Mouse (Mus musculus) CH12.LX (cell line): ENCODE results near the gene Pou2f3. TPM values are rescaled to one million over a fixed set of nuclear protein-coding genes. Genes with fewer than 3 reads are reported as not detected.

Experiments used
- DNase-seq: peaks from one replicate; pipeline ENCODE4 v3.0.0-alpha.2; 2013; ENCODE audit errors: extremely low read depth
- H3K27ac ChIP-seq: 2 replicates; pipeline ENCODE4 v1.5.1; 2012; ENCODE audit warnings: low read depth, mild to moderate bottlenecking, control low read depth, moderate library complexity; ENCODE audit not compliant: insufficient read depth
- H3K27me3 ChIP-seq: replicated peaks from 2 replicates; pipeline ENCODE3; 2012; ENCODE audit warnings: inconsistent platforms
- H3K36me3 ChIP-seq, 2 experiments: replicated peaks in 1 of 2; 2 replicates each; pipeline versions ENCODE3 to v1.6.1; 2012; ENCODE audit warnings: inconsistent platforms in 1 of 2, low read length in 1 of 2, mild to moderate bottlenecking in 1 of 2, mixed read lengths in 1 of 2, moderate library complexity in 1 of 2; ENCODE audit not compliant: control insufficient read depth in 1 of 2, insufficient read depth in 1 of 2
- H3K4me1 ChIP-seq, 2 experiments: 2 replicates each; pipeline ENCODE4 v1.6.1; 2012; ENCODE audit warnings: inconsistent platforms in 1 of 2, moderate library complexity in 1 of 2; ENCODE audit not compliant: insufficient read depth in 2 of 2, control insufficient read depth in 1 of 2
- H3K4me2 ChIP-seq: 2 replicates; pipeline ENCODE4 v1.6.1; 2012; ENCODE audit warnings: low read depth, mild to moderate bottlenecking, control low read depth; ENCODE audit not compliant: poor library complexity, insufficient read depth, severe bottlenecking
- H3K4me3 ChIP-seq, 3 experiments: fragments of 150-350 bp in 1 of 3; sonication (generic) in 1 of 3; replicated peaks in 1 of 3; 2 replicates each; pipeline versions ENCODE3 to v1.5.1; 2011 to 2012; ENCODE audit warnings: low read depth in 2 of 3, low read length in 2 of 3, mild to moderate bottlenecking in 2 of 3, moderate library complexity in 2 of 3, control low read depth in 1 of 3, improper control_type of control experiment in 1 of 3, inconsistent platforms in 1 of 3, mixed read lengths in 1 of 3; ENCODE audit not compliant: poor library complexity in 1 of 3
- H3K79me2 ChIP-seq: replicated peaks from 2 replicates; pipeline ENCODE4 v1.6.1; 2012; ENCODE audit warnings: mild to moderate bottlenecking, moderate library complexity; ENCODE audit not compliant: control insufficient read depth, poor library complexity, insufficient read depth, severe bottlenecking; ENCODE audit errors: extremely low read depth
- H3K9ac ChIP-seq: 2 replicates; pipeline ENCODE4 v1.6.1; 2012; ENCODE audit warnings: low read depth, mild to moderate bottlenecking, control low read depth, moderate library complexity; ENCODE audit not compliant: insufficient read depth
- H3K9me3 ChIP-seq: replicated peaks from 2 replicates; pipeline ENCODE3; 2012; ENCODE audit warnings: low read length, inconsistent platforms, mixed read lengths
- BHLHE40 ChIP-seq: IDR thresholded peaks from 2 replicates; pipeline ENCODE4 v1.6.1; 2011; ENCODE audit warnings: mild to moderate bottlenecking, low read depth, low read length, improper control_type of control experiment
- CHD1 ChIP-seq: IDR thresholded peaks from 2 replicates; pipeline ENCODE4 v1.6.1; 2012; ENCODE audit warnings: low read depth, low read length, improper control_type of control experiment, inconsistent platforms
- CTCF ChIP-seq, 2 experiments: IDR thresholded peaks in 1 of 2; conservative IDR thresholded peaks in 1 of 2; 2 replicates each; pipeline ENCODE4 v1.5.1; 2011 to 2012; ENCODE audit warnings: low read depth in 2 of 2, low read length in 2 of 2, improper control_type of control experiment in 1 of 2, inconsistent platforms in 1 of 2, mild to moderate bottlenecking in 1 of 2, moderate library complexity in 1 of 2
- E2F4 ChIP-seq: IDR thresholded peaks from 2 replicates; pipeline ENCODE4 v1.6.1; 2011; ENCODE audit warnings: low read depth, low read length, improper control_type of control experiment; ENCODE audit not compliant: insufficient replicate concordance
- ELF1 ChIP-seq: IDR thresholded peaks from 2 replicates; pipeline ENCODE4 v1.6.1; 2014; ENCODE audit warnings: low read depth, mild to moderate bottlenecking, inconsistent platforms, low read length, improper control_type of control experiment
- GABPA ChIP-seq: IDR thresholded peaks from 2 replicates; pipeline ENCODE4 v1.6.1; 2012; ENCODE audit warnings: low read depth, low read length, improper control_type of control experiment, inconsistent platforms; ENCODE audit not compliant: insufficient replicate concordance
- IRF4 ChIP-seq: IDR thresholded peaks from 2 replicates; pipeline ENCODE4 v1.6.1; 2014; ENCODE audit warnings: low read depth, mild to moderate bottlenecking, inconsistent platforms, low read length, improper control_type of control experiment
- JUND ChIP-seq: conservative IDR thresholded peaks from 2 replicates; pipeline ENCODE4 v1.6.1; 2011; ENCODE audit warnings: low read depth, low read length, improper control_type of control experiment
- KAT2A ChIP-seq: IDR thresholded peaks from 2 replicates; pipeline ENCODE4 v1.6.1; 2012; ENCODE audit warnings: low read length, improper control_type of control experiment, inconsistent platforms; ENCODE audit not compliant: insufficient replicate concordance
- MAX ChIP-seq: IDR thresholded peaks from 2 replicates; pipeline ENCODE4 v1.6.1; 2011; ENCODE audit warnings: low read length, improper control_type of control experiment
- MXI1 ChIP-seq: IDR thresholded peaks from 2 replicates; pipeline ENCODE4 v1.6.1; 2011; ENCODE audit warnings: mild to moderate bottlenecking, low read depth, low read length, improper control_type of control experiment
- NELFE ChIP-seq: IDR thresholded peaks from 2 replicates; pipeline ENCODE4 v1.6.1; 2011; ENCODE audit warnings: low read depth, low read length, improper control_type of control experiment
- PAX5 ChIP-seq: IDR thresholded peaks from 2 replicates; pipeline ENCODE4 v1.6.1; 2012; ENCODE audit warnings: low read length, inconsistent platforms, mixed read lengths
- RAD21 ChIP-seq: IDR thresholded peaks from 2 replicates; pipeline ENCODE4 v1.6.1; 2011; ENCODE audit warnings: low read depth, mild to moderate bottlenecking, low read length, improper control_type of control experiment, moderate library complexity
- SIN3A ChIP-seq: IDR thresholded peaks from 2 replicates; pipeline ENCODE4 v1.6.1; 2012; ENCODE audit warnings: low read length, improper control_type of control experiment, inconsistent platforms
- TCF12 ChIP-seq: IDR thresholded peaks from 2 replicates; pipeline ENCODE4 v1.6.1; 2014; ENCODE audit warnings: low read depth, mild to moderate bottlenecking, inconsistent platforms, low read length, improper control_type of control experiment
- UBTF ChIP-seq: IDR thresholded peaks from 2 replicates; pipeline ENCODE4 v1.6.1; 2012; ENCODE audit warnings: low read depth, mild to moderate bottlenecking, inconsistent platforms, low read length, improper control_type of control experiment, moderate library complexity
- USF1 ChIP-seq: IDR thresholded peaks from 2 replicates; pipeline ENCODE4 v1.6.1; 2014; ENCODE audit warnings: low read depth, mild to moderate bottlenecking, inconsistent platforms, low read length, improper control_type of control experiment
- ZC3H11A ChIP-seq: IDR thresholded peaks from 2 replicates; pipeline ENCODE4 v1.6.1; 2012; ENCODE audit warnings: low read depth, mild to moderate bottlenecking, inconsistent platforms, low read length, improper control_type of control experiment
- ZNF384 ChIP-seq: IDR thresholded peaks from 2 replicates; pipeline ENCODE4 v1.6.1; 2012; ENCODE audit warnings: low read depth, low read length, improper control_type of control experiment, inconsistent platforms
- dilution Hi-C: fragments of 300-500 bp; cut with MboI; formaldehyde crosslinking; loops from 2 replicates; pipeline ENCODE4 v1.14.3; 2020; ENCODE audit warnings: low sequenced_read_pairs; ENCODE audit not compliant: extremely low pct_unique_long_range_greater_than_20kb, extremely low pct_ligation_motif_present
- in situ Hi-C: fragments of 300-500 bp; cut with MboI; formaldehyde crosslinking; loops from 3 replicates; pipeline ENCODE4 v1.14.3; 2019; ENCODE audit warnings: low sequenced_read_pairs, low pct_ligation_motif_present, low pct_unique_long_range_greater_than_20kb, mixed read lengths
- polyA plus RNA-seq: library from polyadenylated mRNA; unstranded; fragments of >175 nt; gene quantifications from 2 replicates; pipeline ENCODE4 v1.2.1, GENCODE M21; 2012; ENCODE audit warnings: low read depth; ENCODE audit not compliant: insufficient read length
- total RNA-seq, 2 experiments: library from RNA; depleted of rRNA; stranded (reverse); fragments of 300-350 nt in 1 of 2; fragments of >200 nt in 1 of 2; gene quantifications; 2 replicates each; pipeline ENCODE4 v1.2.3; 2012 to 2014

Pou2f3 gene
- total and polyA plus RNA-seq, 3 experiments = 0.21 to 0.49 TPM; not detected in 1

DNA sequence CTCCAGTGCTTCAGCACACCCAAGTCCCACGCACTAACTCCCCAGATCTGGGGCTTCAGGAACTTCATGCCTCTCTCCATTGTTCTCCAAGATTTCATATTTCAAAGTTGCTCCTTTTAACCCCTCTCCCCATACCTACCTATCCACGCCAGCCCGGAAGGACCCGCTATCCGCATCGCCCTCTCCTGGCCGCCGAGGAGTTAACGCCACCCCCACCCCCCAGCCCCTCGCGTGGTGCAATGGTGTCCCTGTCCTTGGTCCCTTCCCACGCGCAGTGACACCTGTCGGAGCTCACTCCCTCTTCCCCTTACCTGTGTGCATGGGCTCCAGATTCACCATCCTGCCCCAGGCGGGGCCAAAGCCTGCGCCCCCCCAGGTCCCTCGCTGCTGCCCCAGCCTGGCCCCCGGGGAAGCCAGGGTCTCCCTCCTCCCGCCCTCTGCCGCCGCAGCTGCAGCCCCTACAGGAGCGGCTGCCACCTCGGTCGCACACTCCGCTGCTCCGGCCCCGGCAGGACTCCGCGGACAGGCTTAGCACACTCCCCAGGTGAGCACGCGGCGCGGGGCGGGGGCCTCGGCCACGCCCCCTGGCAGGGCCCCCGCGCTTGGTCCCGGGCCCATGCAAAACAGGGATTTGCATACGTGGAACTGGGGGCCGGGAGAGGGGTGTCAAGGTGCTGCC is 4.7 kb downstream of the Pou2f3 start:
- H3K4me3 ChIP-seq = no peak overlapping the region
- H3K79me2 ChIP-seq = no peaks in the 10 kb centered on the region
- peak overlapping the region; percentile 56; the same call in 1 of the 2 replicates for H3K4me2 ChIP-seq
- dilution Hi-C loops = no loop called here
- H3K36me3 ChIP-seq = no peaks in the 10 kb centered on the region
- H3K27me3 ChIP-seq = peaks cover 72% of the 10 kb centered on the region
- H3K9ac ChIP-seq = no peak overlapping the region
- in situ Hi-C loops = no loop called here
- TF ChIP-seq UBTF (no peak), CTCF (conservative IDR thresholded peaks at IDR 0.05 in 1 of 2, IDR thresholded peaks at IDR 0.05 in 1 of 2; ENCODE audit: low read depth in 2 of 2, low read length in 2 of 2) (peak in 1 of 2 experiments; percentile 26; a peak in 2 of 4 replicates), JUND (no peak)
- peaks cover 0 to 24% of the 10 kb centered on the region in 2 experiments; a peak in 2 of 4 replicates for H3K4me1 ChIP-seq
- no peak for DNase-seq
- H3K27ac ChIP-seq = no peak overlapping the region
- H3K9me3 ChIP-seq = no peaks in the 10 kb centered on the region

DNA sequence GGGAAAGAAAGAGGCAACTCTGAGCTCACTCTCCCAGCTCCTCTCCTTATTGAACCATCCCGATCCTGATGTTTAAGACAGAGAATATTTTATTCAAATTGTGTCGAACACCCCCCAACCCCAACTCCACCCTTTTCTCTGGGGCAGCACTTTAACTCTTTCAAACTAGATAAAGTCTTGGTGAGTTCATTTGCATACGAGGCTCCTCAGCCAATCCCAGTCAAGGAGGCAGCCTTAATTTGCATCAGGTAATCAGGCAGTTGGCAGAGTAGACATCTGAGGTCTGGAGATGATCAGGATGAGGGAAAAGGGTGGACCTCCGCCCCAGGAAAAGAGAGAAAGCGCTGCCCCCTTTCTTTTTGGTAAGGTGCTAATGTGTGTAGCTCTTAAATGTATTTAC is 10.0 kb downstream of the Pou2f3 start:
- Histone ChIP-seq H3K4me3 (no peak overlapping the region), H3K27ac (no peak overlapping the region), H3K36me3 (no peaks in the 10 kb centered on the region), H3K4me2 (no peak overlapping the region), H3K4me1 (peaks cover 0 to 7% of the 10 kb centered on the region in 2 experiments; a peak in 1 of 4 replicates), H3K79me2 (no peaks in the 10 kb centered on the region), H3K27me3 (peaks cover 83% of the 10 kb centered on the region), H3K9me3 (no peaks in the 10 kb centered on the region), H3K9ac (no peak overlapping the region)
- in situ Hi-C loops = no loop called here
- dilution Hi-C loops = no loop called here
- no peak for TF ChIP-seq ELF1
- no peak for TF ChIP-seq RAD21
- no peak for TF ChIP-seq E2F4
- TF ChIP-seq MXI1 = no peak
- no peak for TF ChIP-seq ZC3H11A
- TF ChIP-seq NELFE = no peak
- TF ChIP-seq PAX5 = no peak
- TF ChIP-seq BHLHE40 = no peak
- TF ChIP-seq IRF4 = no peak
- no peak for TF ChIP-seq GABPA
- no peak for TF ChIP-seq USF1
- no peak for TF ChIP-seq JUND
- no peak for TF ChIP-seq KAT2A
- TF ChIP-seq TCF12 = no peak
- no peak for TF ChIP-seq CHD1
- no peak for TF ChIP-seq SIN3A
- no peak for TF ChIP-seq ZNF384
- no peak for TF ChIP-seq MAX
- no peak for DNase-seq
